Mouse (Mus musculus) liver, embryonic 14.5 days (tissue): Measurements from ENCODE around the gene Pdap1. TPM values are rescaled to one million over a fixed set of nuclear protein-coding genes. Genes with fewer than 3 reads are reported as not detected.
A peak's percentile ranks its signal among the peaks of the same experiment; 100 is the strongest.

Experiments
- ATAC-seq: fragments of 200-750 bp; cut with Nextera tagmentation; 2 replicates; pipeline ENCODE4 v1.8.0; 2017; ENCODE audit warnings: moderate number of reproducible peaks, mild to moderate bottlenecking, moderate library complexity; ENCODE audit not compliant: insufficient read depth
- DNase-seq, 3 experiments: peaks; one replicate each; pipeline ENCODE4 v3.0.0-alpha.2; 2012 to 2013; ENCODE audit warnings: low read depth in 3 of 3, low spot score in 3 of 3
- H3K27ac ChIP-seq: fragments of 300-500 bp; sonication (generic); 2 replicates; pipeline ENCODE4 v1.5.1; 2014; ENCODE audit warnings: moderate library complexity, mild to moderate bottlenecking, control low read depth, inconsistent platforms
- H3K27me3 ChIP-seq: fragments of 300-500 bp; sonication (generic); 2 replicates; pipeline ENCODE4 v1.6.1; 2014; ENCODE audit warnings: mild to moderate bottlenecking, low read length, moderate library complexity; ENCODE audit not compliant: control insufficient read depth, insufficient read depth
- H3K36me3 ChIP-seq: fragments of 300-500 bp; sonication (generic); replicated peaks from 2 replicates; pipeline ENCODE4 v1.6.1; 2014; ENCODE audit warnings: low read depth; ENCODE audit not compliant: control insufficient read depth, insufficient read depth
- H3K4me1 ChIP-seq, 2 experiments: fragments of 200-500 bp in 1 of 2; fragments of 300-500 bp in 1 of 2; sonication (generic) in 1 of 2; replicated peaks; 2 replicates each; pipeline ENCODE4 v1.6.1; 2012 to 2014; ENCODE audit warnings: antibody characterized with exemption in 1 of 2, inconsistent platforms in 1 of 2, low read length in 1 of 2; ENCODE audit not compliant: control insufficient read depth in 2 of 2, insufficient read depth in 2 of 2
- H3K4me2 ChIP-seq: fragments of 300-500 bp; sonication (generic); 2 replicates; pipeline ENCODE4 v1.6.1; 2014; ENCODE audit warnings: low read depth, mild to moderate bottlenecking, control low read depth, moderate library complexity
- H3K4me3 ChIP-seq, 2 experiments: fragments of 200-500 bp in 1 of 2; fragments of 300-500 bp in 1 of 2; sonication (generic) in 1 of 2; 2 replicates each; pipeline ENCODE4 v1.5.1; 2012 to 2014; ENCODE audit warnings: low read depth in 2 of 2, low read length in 2 of 2, mild to moderate bottlenecking in 2 of 2, control low read depth in 1 of 2, inconsistent platforms in 1 of 2, moderate library complexity in 1 of 2; ENCODE audit not compliant: insufficient read depth in 1 of 2
- H3K9ac ChIP-seq: fragments of 300-500 bp; sonication (generic); replicated peaks from 2 replicates; pipeline ENCODE4 v1.6.1; 2014; ENCODE audit warnings: mild to moderate bottlenecking, control low read depth, moderate library complexity
- H3K9me3 ChIP-seq: fragments of 300-500 bp; sonication (generic); 2 replicates; pipeline ENCODE4 v1.6.1; 2016; ENCODE audit warnings: low read length, mixed read lengths; ENCODE audit not compliant: control insufficient read depth
- CTCF ChIP-seq: IDR thresholded peaks from 2 replicates; pipeline ENCODE4 v1.5.1; 2016; ENCODE audit warnings: antibody characterized with exemption, low read depth, control low read depth
- EP300 ChIP-seq: IDR thresholded peaks from 2 replicates; pipeline ENCODE4 v1.6.1; 2016; ENCODE audit warnings: antibody characterized with exemption, low read depth
- WGBS: fragments of 180-500 bp; shearing (Covaris S2); extraction: QIAGEN DNeasy Blood & Tissue Kit; methylation state at CpG from one replicate; pipeline ENCODE4 v1.1.7; 2014; ENCODE audit not compliant: insufficient replicate concordance; 5-methylcytosine and 5-hydroxymethylcytosine counted together
- polyA plus RNA-seq, 2 experiments: library from polyadenylated mRNA; depleted of rRNA in 1 of 2; stranded (reverse) in 1 of 2; unstranded in 1 of 2; fragments of >200 nt; fragmentation: Nextera tagmentation in 1 of 2; extraction: Ambion mirVana in 1 of 2; gene quantifications; 2 replicates each; pipeline versions ENCODE4 v1.2.1 to v1.2.3; 2012 to 2014

Gene Pdap1
- polyA plus RNA-seq, 2 experiments = 44.0 to 44.4 TPM

DNA sequence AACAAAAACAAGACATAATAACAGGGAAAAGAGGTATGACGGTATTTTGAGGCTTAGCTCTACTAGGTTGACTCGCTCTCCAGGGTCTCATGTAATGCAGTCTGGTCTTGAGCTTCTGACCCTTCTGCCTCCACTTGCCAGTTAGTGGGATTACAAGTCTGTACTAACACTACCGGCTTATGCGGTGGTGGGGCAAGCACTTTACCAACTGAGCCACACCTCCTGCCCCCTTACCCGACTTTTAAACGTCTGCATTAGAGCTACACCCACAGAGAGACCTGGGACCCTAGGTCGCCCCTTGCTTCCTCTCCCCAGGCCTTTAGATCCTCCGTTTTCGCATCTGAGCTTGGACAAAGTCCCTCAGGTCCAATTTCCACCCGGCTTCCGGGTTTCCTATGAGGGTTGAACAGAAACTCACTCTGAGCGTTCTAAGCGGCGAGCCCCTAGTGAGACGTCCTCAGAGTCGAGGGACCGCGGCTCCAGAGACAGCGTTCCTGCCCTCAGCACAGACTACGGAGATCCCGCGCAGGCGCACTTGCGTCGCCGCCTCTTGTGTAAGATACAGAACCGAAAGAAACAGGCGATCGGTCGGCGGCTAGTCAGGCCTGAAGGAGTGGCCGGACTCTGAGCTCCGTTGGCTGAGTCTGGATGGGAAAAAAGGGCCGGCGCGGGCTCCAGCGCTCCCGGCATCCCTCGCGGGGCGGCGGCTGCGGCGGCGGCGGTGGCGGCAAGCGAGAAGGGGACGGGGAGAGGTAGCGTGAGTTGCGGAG lies 26.7 kb upstream of the Pdap1 start, which contains the start of the genes Ptcd1 and Cpsf4:
Gene Ptcd1 (minus strand): TSS at position 573 of the 770 bp plus-strand sequence.
Gene Cpsf4 (plus strand): TSS at position 678 of the 770 bp plus-strand sequence.
- TF ChIP-seq EP300 = no peak
- TF ChIP-seq CTCF = no peak
- WGBS = under 1% methylated on average over 51 of the region's 51 CpGs
- peak within 1 kb of the TSS; percentile 80 for H3K4me2 ChIP-seq
- H3K9ac ChIP-seq = peak within 1 kb of the TSS; percentile 82
- ATAC-seq = peak; percentile 95
- H3K27ac ChIP-seq = peak within 1 kb of the TSS; percentile 40
- H3K4me1 ChIP-seq = peaks cover 11 to 13% of the 10 kb centered on the region in 2 experiments
- no peaks in the 10 kb centered on the region for H3K9me3 ChIP-seq
- H3K27me3 ChIP-seq = no peaks in the 10 kb centered on the region
- H3K36me3 ChIP-seq = peaks cover 23% of the 10 kb centered on the region
- DNase-seq = peak; percentile 98 to 99 (median 99)
- H3K4me3 ChIP-seq = peak within 1 kb of the TSS; percentile 74 to 98

GRCm38 (mm10) chr5:145165184-145165583 lies 25.1 kb upstream of the Pdap1 start:
- Histone ChIP-seq H3K4me1 (peaks cover 11 to 13% of the 10 kb centered on the region in 2 experiments), H3K36me3 (peaks cover 14% of the 10 kb centered on the region), H3K4me3 (no peak overlapping the region), H3K4me2 (no peak overlapping the region), H3K27ac (no peak overlapping the region), H3K9ac (no peak overlapping the region), H3K27me3 (no peaks in the 10 kb centered on the region), H3K9me3 (no peaks in the 10 kb centered on the region)
- TF ChIP-seq EP300 (no peak), CTCF (no peak)
- DNase-seq (no peak), ATAC-seq (no peak)
- 85% methylated on average over 15 of the region's 15 CpGs for WGBS

DNA sequence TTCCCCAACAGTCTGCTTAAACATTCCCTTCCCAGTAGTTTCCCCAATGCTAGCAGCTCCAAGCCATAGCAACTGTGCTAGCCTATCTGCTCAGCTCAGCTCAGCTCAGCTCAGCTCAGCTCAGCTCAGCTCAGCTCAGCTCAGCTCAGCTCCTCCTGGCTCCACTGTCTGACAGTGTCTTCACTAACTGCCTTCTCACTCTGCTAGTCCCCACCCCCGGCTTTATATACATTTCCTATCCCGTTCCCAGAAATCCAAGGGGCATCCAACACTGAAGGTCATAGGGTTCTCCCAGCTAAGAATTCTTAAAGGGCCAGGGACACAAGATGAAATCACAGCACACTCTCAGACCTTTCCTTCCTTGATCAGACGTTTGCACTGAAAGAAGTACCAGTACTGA lies 24.7 kb upstream of the Pdap1 start:
- no peak for DNase-seq
- H3K9ac ChIP-seq = no peak overlapping the region
- peaks cover 14% of the 10 kb centered on the region for H3K36me3 ChIP-seq
- no peak overlapping the region for H3K4me3 ChIP-seq
- no peak overlapping the region for H3K4me2 ChIP-seq
- no peak for ATAC-seq
- 72% methylated on average over 3 of the region's 3 CpGs for WGBS
- peaks cover 11 to 13% of the 10 kb centered on the region in 2 experiments for H3K4me1 ChIP-seq
- TF ChIP-seq CTCF = no peak
- no peaks in the 10 kb centered on the region for H3K27me3 ChIP-seq
- H3K27ac ChIP-seq = no peak overlapping the region
- no peaks in the 10 kb centered on the region for H3K9me3 ChIP-seq

GRCm38 (mm10) chr5:145161361-145161760 lies 21.3 kb upstream of the Pdap1 start:
- no peak overlapping the region for H3K27ac ChIP-seq
- H3K9ac ChIP-seq = no peak overlapping the region
- H3K4me1 ChIP-seq = peaks cover 5 to 6% of the 10 kb centered on the region in 2 experiments; a peak in 2 of 4 replicates
- no peak for DNase-seq
- H3K27me3 ChIP-seq = no peaks in the 10 kb centered on the region
- 85% methylated on average over 14 of the region's 14 CpGs for WGBS
- no peak overlapping the region for H3K4me3 ChIP-seq
- no peak overlapping the region for H3K4me2 ChIP-seq
- peaks cover 23% of the 10 kb centered on the region for H3K36me3 ChIP-seq
- ATAC-seq = no peak
- H3K9me3 ChIP-seq = no peaks in the 10 kb centered on the region
- TF ChIP-seq CTCF (no peak), EP300 (no peak)

- no peak overlapping the region for H3K4me2 ChIP-seq
- 53% methylated on average over 5 of the region's 5 CpGs for WGBS
- peaks cover 53% of the 10 kb centered on the region for H3K36me3 ChIP-seq
- H3K27ac ChIP-seq = peak overlapping the region; percentile 33; the same call in 1 of the 2 replicates
- H3K9me3 ChIP-seq = no peaks in the 10 kb centered on the region
- TF ChIP-seq EP300 (peak; percentile 58), CTCF (peak; percentile 39; the same call in 1 of the 2 replicates)
- H3K4me3 ChIP-seq = no peak overlapping the region
- no peak overlapping the region for H3K9ac ChIP-seq
- DNase-seq (peak; percentile 44 to 51 (median 45)), ATAC-seq (peak; percentile 58)
- H3K4me1 ChIP-seq = peaks cover 5 to 26% of the 10 kb centered on the region in 2 experiments; a peak in 3 of 4 replicates
- no peaks in the 10 kb centered on the region for H3K27me3 ChIP-seq
Observed at GRCm38 (mm10) chr5:145152690-145153089, 12.7 kb upstream of the Pdap1 start.
